Comparison of ENCODE assay signal across 43 mouse cellular contexts in the genomic region with DNA sequence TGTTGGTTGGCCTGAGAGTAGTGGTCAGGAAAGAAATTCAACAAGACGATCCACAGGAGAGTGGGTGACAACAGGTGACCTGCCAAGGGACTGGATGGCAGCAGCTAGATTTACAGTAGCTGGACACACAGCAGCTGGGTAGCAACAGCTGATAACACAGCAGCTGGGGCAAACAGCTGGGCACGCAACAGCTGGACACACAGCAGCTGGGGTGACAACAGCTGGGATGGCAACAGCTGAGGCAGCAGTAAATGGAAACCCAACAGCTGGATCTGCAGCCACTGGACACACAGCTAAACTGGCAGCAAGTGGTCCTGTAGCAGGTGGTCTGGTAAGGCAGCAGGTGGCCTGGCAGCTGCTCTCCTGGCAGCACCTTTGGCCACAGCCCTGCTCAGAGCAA. TPM values are rescaled to one million over a fixed set of nuclear protein-coding genes. Genes with fewer than 3 reads are reported as not detected.
"Had no signal": no experiment of that assay in that cellular context is flagged by ENCODE, and none has a peak within 500 bp of the region (broad histone marks: within the 10 kb centered on the region; RNA-seq: fewer than 3 reads in every experiment).

No protein-coding gene starts in this region.

- H3K4me1 ChIP-seq: heart, embryonic 10.5 days; heart, embryonic 12.5 days; hindbrain, embryonic 10.5 days; hindbrain, embryonic 12.5 days; intestine, embryonic 15.5 days; limb, embryonic 13.5 days; limb, embryonic 15.5 days; liver, embryonic 12.5 days had no signal

- H3K27me3 ChIP-seq: heart, embryonic 12.5 days; hindbrain, embryonic 12.5 days; intestine, embryonic 15.5 days; limb, embryonic 13.5 days; limb, embryonic 15.5 days; liver, embryonic 12.5 days had no signal

- H3K9me3 ChIP-seq: heart, embryonic 10.5 days; heart, embryonic 12.5 days; hindbrain, embryonic 12.5 days; intestine, embryonic 15.5 days; limb, embryonic 13.5 days; limb, embryonic 15.5 days; liver, embryonic 12.5 days had no signal

- H3K36me3 ChIP-seq: heart, embryonic 10.5 days; heart, embryonic 12.5 days; hindbrain, embryonic 10.5 days; hindbrain, embryonic 12.5 days; intestine, embryonic 15.5 days; limb, embryonic 13.5 days; limb, embryonic 15.5 days; liver, embryonic 12.5 days had no signal

- H3K4me3 ChIP-seq: gastrocnemius, adult 2 months; heart, adult 2 months; heart, embryonic 10.5 days; heart, embryonic 12.5 days; hindbrain, embryonic 10.5 days; hindbrain, embryonic 12.5 days; intestine, embryonic 15.5 days; limb, embryonic 13.5 days; limb, embryonic 15.5 days; liver, embryonic 12.5 days had no signal

- DNase-seq: gastrocnemius, adult 2 months; gastrocnemius, postnatal 10 days; gastrocnemius, postnatal 25 days; heart, adult 2 months; heart, postnatal 10 days; heart, postnatal 4 days; kidney, adult 18-20 months; kidney, adult 8-10 months; kidney, postnatal 10 days; kidney, postnatal 36 days; layer of hippocampus, adult 9-11 months; layer of hippocampus, postnatal 36 days; left cerebral cortex, postnatal 4 days had no signal

- ATAC-seq: hindbrain, embryonic 16.5 days; inflammation-experienced regulatory T-cells, adult 6 months; intestine, embryonic 15.5 days; intestine, postnatal 0 days; liver, embryonic 12.5 days had no signal

- H3K4me2 ChIP-seq: heart, embryonic 12.5 days; hindbrain, embryonic 12.5 days; hindbrain, embryonic 14.5 days; intestine, embryonic 15.5 days; limb, embryonic 13.5 days; limb, embryonic 15.5 days; liver, embryonic 12.5 days had no signal

- H3K27ac ChIP-seq: gastrocnemius, adult 2 months; heart, adult 2 months; heart, embryonic 10.5 days; hindbrain, embryonic 10.5 days; hindbrain, embryonic 12.5 days; hindbrain, embryonic 14.5 days; intestine, embryonic 15.5 days; limb, embryonic 13.5 days; limb, embryonic 15.5 days; liver, embryonic 12.5 days; liver, embryonic 14.5 days had no signal

- H3K9ac ChIP-seq: heart, embryonic 12.5 days; hindbrain, embryonic 12.5 days; hindbrain, embryonic 14.5 days; intestine, embryonic 15.5 days; limb, embryonic 13.5 days; limb, embryonic 15.5 days; liver, embryonic 12.5 days; liver, embryonic 14.5 days had no signal

RNA-seq across cellular contexts. Expression of a gene that starts 4.7 kb away (rescaled TPM):
- total RNA-seq: gastrocnemius, adult 2 months; gastrocnemius, postnatal 10 days; gastrocnemius, postnatal 25 days; gastrocnemius, postnatal 4 days; granulocyte monocyte progenitor cell, adult 5-6 weeks; heart, adult 2 months; heart, postnatal 10 days; heart, postnatal 25 days; heart, postnatal 4 days; layer of hippocampus, adult 18-20 months; layer of hippocampus, adult 8-10 months; layer of hippocampus, postnatal 14 days; layer of hippocampus, postnatal 36 days; left cerebral cortex, adult 18-20 months; left cerebral cortex, adult 8-10 months; left cerebral cortex, postnatal 10 days; left cerebral cortex, postnatal 25 days; left cerebral cortex, postnatal 4 days; liver, adult 2 months had no signal
- polyA plus RNA-seq: heart, adult 2 months; heart, embryonic 10.5 days; heart, embryonic 12.5 days; heart, embryonic 14.5 days; heart, embryonic 16.5 days; hindbrain, embryonic 10.5 days; hindbrain, embryonic 12.5 days; hindbrain, embryonic 14.5 days; hindbrain, embryonic 16.5 days; inflammation-experienced regulatory T-cells, adult 6 months; intestine, embryonic 15.5 days; intestine, postnatal 0 days; kidney, embryonic 14.5 days; kidney, embryonic 16.5 days; limb, embryonic 11.5 days; limb, embryonic 13.5 days; limb, embryonic 15.5 days; liver, adult 2 months; liver, embryonic 12.5 days; liver, embryonic 14.5 days had no signal

RNA-seq across cellular contexts. Expression of a gene that starts 8.9 kb away (rescaled TPM):
- total RNA-seq: gastrocnemius, adult 2 months; gastrocnemius, postnatal 10 days; gastrocnemius, postnatal 25 days; gastrocnemius, postnatal 4 days; granulocyte monocyte progenitor cell, adult 5-6 weeks; heart, adult 2 months; heart, postnatal 10 days; heart, postnatal 25 days; heart, postnatal 4 days; layer of hippocampus, adult 18-20 months; layer of hippocampus, adult 8-10 months; layer of hippocampus, postnatal 14 days; layer of hippocampus, postnatal 36 days; left cerebral cortex, adult 18-20 months; left cerebral cortex, adult 8-10 months; left cerebral cortex, postnatal 10 days; left cerebral cortex, postnatal 25 days; left cerebral cortex, postnatal 4 days; liver, adult 2 months had no signal
- polyA plus RNA-seq: heart, adult 2 months; heart, embryonic 10.5 days; heart, embryonic 12.5 days; heart, embryonic 14.5 days; heart, embryonic 16.5 days; hindbrain, embryonic 10.5 days; hindbrain, embryonic 12.5 days; hindbrain, embryonic 14.5 days; hindbrain, embryonic 16.5 days; inflammation-experienced regulatory T-cells, adult 6 months; intestine, embryonic 15.5 days; intestine, postnatal 0 days; kidney, embryonic 14.5 days; kidney, embryonic 16.5 days; large intestine, adult 2 months; limb, embryonic 11.5 days; limb, embryonic 13.5 days; limb, embryonic 15.5 days; liver, adult 2 months; liver, embryonic 12.5 days; liver, embryonic 14.5 days had no signal

RNA-seq across cellular contexts. Expression of a gene that starts 11.0 kb away (rescaled TPM):
- total RNA-seq: gastrocnemius, adult 2 months; gastrocnemius, postnatal 10 days; gastrocnemius, postnatal 25 days; gastrocnemius, postnatal 4 days; granulocyte monocyte progenitor cell, adult 5-6 weeks; heart, adult 2 months; heart, postnatal 10 days; heart, postnatal 25 days; heart, postnatal 4 days; layer of hippocampus, adult 18-20 months; layer of hippocampus, adult 8-10 months; layer of hippocampus, postnatal 14 days; layer of hippocampus, postnatal 36 days; left cerebral cortex, adult 18-20 months; left cerebral cortex, adult 8-10 months; left cerebral cortex, postnatal 10 days; left cerebral cortex, postnatal 25 days; left cerebral cortex, postnatal 4 days; liver, adult 2 months had no signal
- polyA plus RNA-seq: heart, adult 2 months; heart, embryonic 10.5 days; heart, embryonic 12.5 days; heart, embryonic 14.5 days; heart, embryonic 16.5 days; hindbrain, embryonic 10.5 days; hindbrain, embryonic 12.5 days; hindbrain, embryonic 14.5 days; hindbrain, embryonic 16.5 days; inflammation-experienced regulatory T-cells, adult 6 months; intestine, embryonic 15.5 days; intestine, postnatal 0 days; kidney, embryonic 14.5 days; kidney, embryonic 16.5 days; large intestine, adult 2 months; limb, embryonic 11.5 days; limb, embryonic 13.5 days; limb, embryonic 15.5 days; liver, adult 2 months; liver, embryonic 12.5 days; liver, embryonic 14.5 days had no signal

RNA-seq across cellular contexts. Expression of a gene that starts 17.5 kb away (rescaled TPM):
- total RNA-seq: gastrocnemius, adult 2 months; gastrocnemius, postnatal 10 days; gastrocnemius, postnatal 25 days; gastrocnemius, postnatal 4 days; granulocyte monocyte progenitor cell, adult 5-6 weeks; heart, adult 2 months; heart, postnatal 10 days; heart, postnatal 25 days; heart, postnatal 4 days; layer of hippocampus, adult 18-20 months; layer of hippocampus, adult 8-10 months; layer of hippocampus, postnatal 14 days; layer of hippocampus, postnatal 36 days; left cerebral cortex, adult 18-20 months; left cerebral cortex, adult 8-10 months; left cerebral cortex, postnatal 10 days; left cerebral cortex, postnatal 25 days; left cerebral cortex, postnatal 4 days; liver, adult 2 months had no signal
- polyA plus RNA-seq: heart, adult 2 months; heart, embryonic 10.5 days; heart, embryonic 12.5 days; heart, embryonic 14.5 days; heart, embryonic 16.5 days; hindbrain, embryonic 10.5 days; hindbrain, embryonic 12.5 days; hindbrain, embryonic 14.5 days; hindbrain, embryonic 16.5 days; inflammation-experienced regulatory T-cells, adult 6 months; intestine, embryonic 15.5 days; intestine, postnatal 0 days; kidney, embryonic 14.5 days; kidney, embryonic 16.5 days; large intestine, adult 2 months; limb, embryonic 11.5 days; limb, embryonic 13.5 days; limb, embryonic 15.5 days; liver, adult 2 months; liver, embryonic 12.5 days; liver, embryonic 14.5 days had no signal

RNA-seq across cellular contexts. Expression of a gene that starts 26.4 kb away (rescaled TPM):
- total RNA-seq: gastrocnemius, adult 2 months; gastrocnemius, postnatal 10 days; gastrocnemius, postnatal 25 days; gastrocnemius, postnatal 4 days; granulocyte monocyte progenitor cell, adult 5-6 weeks; heart, adult 2 months; heart, postnatal 10 days; heart, postnatal 25 days; heart, postnatal 4 days; layer of hippocampus, adult 18-20 months; layer of hippocampus, adult 8-10 months; layer of hippocampus, postnatal 14 days; layer of hippocampus, postnatal 36 days; left cerebral cortex, adult 18-20 months; left cerebral cortex, adult 8-10 months; left cerebral cortex, postnatal 10 days; left cerebral cortex, postnatal 25 days; left cerebral cortex, postnatal 4 days; liver, adult 2 months had no signal
- polyA plus RNA-seq: heart, adult 2 months; heart, embryonic 10.5 days; heart, embryonic 12.5 days; heart, embryonic 14.5 days; heart, embryonic 16.5 days; hindbrain, embryonic 10.5 days; hindbrain, embryonic 12.5 days; hindbrain, embryonic 14.5 days; hindbrain, embryonic 16.5 days; inflammation-experienced regulatory T-cells, adult 6 months; intestine, embryonic 15.5 days; intestine, postnatal 0 days; kidney, embryonic 14.5 days; kidney, embryonic 16.5 days; large intestine, adult 2 months; limb, embryonic 11.5 days; limb, embryonic 13.5 days; limb, embryonic 15.5 days; liver, adult 2 months; liver, embryonic 12.5 days; liver, embryonic 14.5 days had no signal
